Mouse (Mus musculus): ENCODE results near the gene Emilin3. TPM values are rescaled to one million over a fixed set of nuclear protein-coding genes. Genes with fewer than 3 reads are reported as not detected.
"Not testable (repeated sequence)": the region's sequence is repeated elsewhere in the genome, so short reads cannot be mapped to it uniquely, and the experiment has no call there.

The Emilin3 gene
- 0.83 and 1.5 TPM in 2 replicates for polyA plus RNA-seq (2014; fragmentation: Nextera tagmentation; extraction: Ambion mirVana)

- peaks cover 6% of the 10 kb centered on the region; the same call in 1 of the 2 replicates for H3K4me1 ChIP-seq (ENCODE audit: control insufficient read depth, insufficient read depth, low read length)
- no peak within 1 kb of the TSS for H3K27ac ChIP-seq (ENCODE audit: low read depth, low read length)
- 1% methylated on average over 44 of the region's 46 CpGs for WGBS (ENCODE audit: insufficient replicate concordance)
- no peaks in the 10 kb centered on the region for H3K9me3 ChIP-seq (replicated peaks; ENCODE audit: control insufficient read depth, low read length)
- peak within 1 kb of the TSS; percentile 55 for H3K4me3 ChIP-seq (ENCODE audit: low read depth, low read length)
- peak; percentile 41; the same call in 1 of the 2 replicates for ATAC-seq (replicated peaks; ENCODE audit: insufficient number of reproducible peaks, low FRiP score, low TSS enrichment)
- H3K9ac ChIP-seq (ENCODE audit: low read depth, low read length), result peak within 1 kb of the TSS; percentile 73
- no peaks in the 10 kb centered on the region for H3K36me3 ChIP-seq (ENCODE audit: control insufficient read depth, insufficient read depth, low read length)
- peaks cover 73% of the 10 kb centered on the region for H3K27me3 ChIP-seq (ENCODE audit: control insufficient read depth, insufficient read depth, low read length)
- peak within 1 kb of the TSS; percentile 95 for H3K4me2 ChIP-seq
Measured at GRCm38 (mm10) chr2:160912231-160912671, at the start of gene Emilin3. Gene Emilin3 (minus strand): TSS chr2:160912328.

- Histone ChIP-seq H3K9me3 (replicated peaks; ENCODE audit: control insufficient read depth, low read length) (no peaks in the 10 kb centered on the region), H3K4me1 (ENCODE audit: control insufficient read depth, insufficient read depth, low read length) (no peaks in the 10 kb centered on the region), H3K27me3 (ENCODE audit: control insufficient read depth, insufficient read depth, low read length) (no peaks in the 10 kb centered on the region), H3K4me2 (no peak overlapping the region), H3K9ac (ENCODE audit: low read depth, low read length) (no peak overlapping the region), H3K27ac (ENCODE audit: low read depth, low read length) (no peak overlapping the region), H3K36me3 (ENCODE audit: control insufficient read depth, insufficient read depth, low read length) (peaks cover 29% of the 10 kb centered on the region), H3K4me3 (ENCODE audit: low read depth, low read length) (no peak overlapping the region)
- ATAC-seq (replicated peaks; ENCODE audit: insufficient number of reproducible peaks, low FRiP score, low TSS enrichment), result no peak
- 88% methylated on average over 6 of the region's 6 CpGs for WGBS (ENCODE audit: insufficient replicate concordance)
Measured at GRCm38 (mm10) chr2:160960956-160961646, 49.0 kb upstream of the Emilin3 start.

- Histone ChIP-seq H3K4me1 (ENCODE audit: control insufficient read depth, insufficient read depth, low read length) (no peaks in the 10 kb centered on the region), H3K36me3 (ENCODE audit: control insufficient read depth, insufficient read depth, low read length) (peaks cover 32% of the 10 kb centered on the region), H3K9me3 (replicated peaks; ENCODE audit: control insufficient read depth, low read length) (no peaks in the 10 kb centered on the region), H3K9ac (ENCODE audit: low read depth, low read length) (no peak overlapping the region), H3K27me3 (ENCODE audit: control insufficient read depth, insufficient read depth, low read length) (no peaks in the 10 kb centered on the region), H3K27ac (ENCODE audit: low read depth, low read length) (no peak overlapping the region), H3K4me2 (no peak overlapping the region), H3K4me3 (ENCODE audit: low read depth, low read length) (no peak overlapping the region)
- WGBS (ENCODE audit: insufficient replicate concordance), result 87% methylated on average over 5 of the region's 5 CpGs
- no peak for ATAC-seq (replicated peaks; ENCODE audit: insufficient number of reproducible peaks, low FRiP score, low TSS enrichment)
Measured at GRCm38 (mm10) chr2:160959901-160960300, 47.8 kb upstream of the Emilin3 start.

GRCm38 (mm10) chr2:160958737-160959136 is 46.6 kb upstream of the Emilin3 start:
- H3K4me3 ChIP-seq (ENCODE audit: low read depth, low read length), result no peak overlapping the region
- WGBS (ENCODE audit: insufficient replicate concordance), result 88% methylated on average over 5 of the region's 5 CpGs
- no peak overlapping the region for H3K4me2 ChIP-seq
- H3K27ac ChIP-seq (ENCODE audit: low read depth, low read length), result no peak overlapping the region
- H3K4me1 ChIP-seq (ENCODE audit: control insufficient read depth, insufficient read depth, low read length), result peaks cover 2% of the 10 kb centered on the region; the same call in 1 of the 2 replicates
- no peaks in the 10 kb centered on the region for H3K9me3 ChIP-seq (replicated peaks; ENCODE audit: control insufficient read depth, low read length)
- H3K36me3 ChIP-seq (ENCODE audit: control insufficient read depth, insufficient read depth, low read length), result peaks cover 37% of the 10 kb centered on the region
- no peak for ATAC-seq (replicated peaks; ENCODE audit: insufficient number of reproducible peaks, low FRiP score, low TSS enrichment)
- H3K27me3 ChIP-seq (ENCODE audit: control insufficient read depth, insufficient read depth, low read length), result no peaks in the 10 kb centered on the region
- H3K9ac ChIP-seq (ENCODE audit: low read depth, low read length), result no peak overlapping the region

- not testable (repeated sequence) for ATAC-seq (replicated peaks; ENCODE audit: insufficient number of reproducible peaks, low FRiP score, low TSS enrichment)
- peaks cover 36% of the 10 kb centered on the region for H3K36me3 ChIP-seq (ENCODE audit: control insufficient read depth, insufficient read depth, low read length)
Measured at GRCm38 (mm10) chr2:160957801-160958200, 45.7 kb upstream of the Emilin3 start.

GRCm38 (mm10) chr2:160957307-160957706 is 45.2 kb upstream of the Emilin3 start:
- H3K27me3 ChIP-seq (ENCODE audit: control insufficient read depth, insufficient read depth, low read length); H3K4me3 ChIP-seq (ENCODE audit: low read depth, low read length); ATAC-seq (replicated peaks; ENCODE audit: insufficient number of reproducible peaks, low FRiP score, low TSS enrichment); H3K9me3 ChIP-seq (replicated peaks; ENCODE audit: control insufficient read depth, low read length); H3K4me1 ChIP-seq (ENCODE audit: control insufficient read depth, insufficient read depth, low read length); H3K27ac ChIP-seq (ENCODE audit: low read depth, low read length); H3K4me2 ChIP-seq; H3K9ac ChIP-seq (ENCODE audit: low read depth, low read length): not testable (repeated sequence)
- peaks cover 36% of the 10 kb centered on the region for H3K36me3 ChIP-seq (ENCODE audit: control insufficient read depth, insufficient read depth, low read length)

More at GRCm38 (mm10) chr2:160957801-160958200, 45.7 kb upstream of the Emilin3 start:
- H3K9ac ChIP-seq (ENCODE audit: low read depth, low read length); H3K27ac ChIP-seq (ENCODE audit: low read depth, low read length); H3K4me3 ChIP-seq (ENCODE audit: low read depth, low read length); H3K4me2 ChIP-seq; H3K4me1 ChIP-seq (ENCODE audit: control insufficient read depth, insufficient read depth, low read length); H3K27me3 ChIP-seq (ENCODE audit: control insufficient read depth, insufficient read depth, low read length); H3K9me3 ChIP-seq (replicated peaks; ENCODE audit: control insufficient read depth, low read length): not testable (repeated sequence)

GRCm38 (mm10) chr2:160955331-160955730 is 43.2 kb upstream of the Emilin3 start:
- Histone ChIP-seq H3K36me3 (ENCODE audit: control insufficient read depth, insufficient read depth, low read length) (peaks cover 29% of the 10 kb centered on the region), H3K4me2 (no peak overlapping the region), H3K4me1 (ENCODE audit: control insufficient read depth, insufficient read depth, low read length) (peaks cover 11% of the 10 kb centered on the region), H3K27me3 (ENCODE audit: control insufficient read depth, insufficient read depth, low read length) (no peaks in the 10 kb centered on the region), H3K9me3 (replicated peaks; ENCODE audit: control insufficient read depth, low read length) (no peaks in the 10 kb centered on the region), H3K9ac (ENCODE audit: low read depth, low read length) (no peak overlapping the region), H3K27ac (ENCODE audit: low read depth, low read length) (no peak overlapping the region), H3K4me3 (ENCODE audit: low read depth, low read length) (no peak overlapping the region)
- ATAC-seq (replicated peaks; ENCODE audit: insufficient number of reproducible peaks, low FRiP score, low TSS enrichment), result no peak
- 64% methylated on average over 7 of the region's 7 CpGs for WGBS (ENCODE audit: insufficient replicate concordance)

GRCm38 (mm10) chr2:160954541-160954940 is 42.4 kb upstream of the Emilin3 start:
- Histone ChIP-seq H3K27ac (ENCODE audit: low read depth, low read length) (no peak overlapping the region), H3K9ac (ENCODE audit: low read depth, low read length) (no peak overlapping the region), H3K36me3 (ENCODE audit: control insufficient read depth, insufficient read depth, low read length) (peaks cover 32% of the 10 kb centered on the region), H3K4me3 (ENCODE audit: low read depth, low read length) (no peak overlapping the region), H3K4me2 (no peak overlapping the region), H3K4me1 (ENCODE audit: control insufficient read depth, insufficient read depth, low read length) (peaks cover 11% of the 10 kb centered on the region), H3K9me3 (replicated peaks; ENCODE audit: control insufficient read depth, low read length) (no peaks in the 10 kb centered on the region), H3K27me3 (ENCODE audit: control insufficient read depth, insufficient read depth, low read length) (no peaks in the 10 kb centered on the region)
- ATAC-seq (replicated peaks; ENCODE audit: insufficient number of reproducible peaks, low FRiP score, low TSS enrichment), result no peak
- WGBS (ENCODE audit: insufficient replicate concordance), result 93% methylated on average over 3 of the region's 3 CpGs

Measured in heart, embryonic 11.5 days (tissue).